ENCODE assay signal across 11 mouse cellular contexts in genomic region chr3:121448606-121449005, GRCm38 (mm10). TPM values are rescaled to one million over a fixed set of nuclear protein-coding genes. Genes with fewer than 3 reads are reported as not detected.
DNase-seq lines count a peak whose midpoint lies in the region; ATAC-seq and TF ChIP-seq lines count a peak whose summit lies in the region.
"Had no signal": no experiment of that assay in that cellular context is flagged by ENCODE, and none has a peak within 500 bp of the region (broad histone marks: within the 10 kb centered on the region; RNA-seq: fewer than 3 reads in every experiment).

No protein-coding gene starts in this region.

- H3K27ac ChIP-seq in heart, embryonic 15.5 days, result no peak overlapping the region
- no peak overlapping the region for H3K27ac ChIP-seq in heart, adult 2 months
- H3K27ac ChIP-seq in neural tube, embryonic 11.5 days (ENCODE audit: low read depth, low read length), result no peak overlapping the region
- no peak overlapping the region; the same call in 1 of the 2 replicates for H3K27ac ChIP-seq in hindbrain, embryonic 15.5 days (replicated peaks)
- peak overlapping the region; percentile 69; the same call in 1 of the 2 replicates for H3K27ac ChIP-seq in stomach, postnatal 0 days (replicated peaks)
- H3K27ac ChIP-seq: limb, embryonic 13.5 days had no signal

- 71% methylated on average over 8 of the region's 8 CpGs for WGBS in heart, embryonic 15.5 days
- 81% methylated on average over 8 of the region's 8 CpGs for WGBS in heart, adult 2 months
- WGBS in neural tube, embryonic 11.5 days, result 63% methylated on average over 8 of the region's 8 CpGs
- WGBS in hindbrain, embryonic 15.5 days, result 44% methylated on average over 8 of the region's 8 CpGs
- 64% methylated on average over 8 of the region's 8 CpGs for WGBS in stomach, postnatal 0 days

- no peak overlapping the region for H3K4me3 ChIP-seq in heart, embryonic 15.5 days
- no peak overlapping the region for H3K4me3 ChIP-seq in heart, adult 2 months
- H3K4me3 ChIP-seq in neural tube, embryonic 11.5 days (ENCODE audit: low read depth, low read length), result no peak overlapping the region
- H3K4me3 ChIP-seq in hindbrain, embryonic 15.5 days, result no peak overlapping the region
- no peak overlapping the region for H3K4me3 ChIP-seq in stomach, postnatal 0 days (ENCODE audit: low read depth, low read length)
- H3K4me3 ChIP-seq: limb, embryonic 13.5 days had no signal

- no peak for ATAC-seq in heart, embryonic 15.5 days (replicated peaks; ENCODE audit: insufficient number of reproducible peaks, insufficient read depth, low FRiP score, low read depth)
- peak; percentile 55; the same call in 1 of the 2 replicates for ATAC-seq in neural tube, embryonic 11.5 days (ENCODE audit: insufficient read depth, low FRiP score, low TSS enrichment)
- ATAC-seq in hindbrain, embryonic 15.5 days (ENCODE audit: low FRiP score, low read depth), result peak; percentile 58; the same call in 1 of the 2 replicates
- 0 out of 2 replicates have a peak, but pooled peaks have one; percentile 45 for ATAC-seq in stomach, postnatal 0 days (ENCODE audit: low FRiP score, low TSS enrichment)

- H3K27me3 ChIP-seq in heart, embryonic 15.5 days, result no peaks in the 10 kb centered on the region
- no peaks in the 10 kb centered on the region for H3K27me3 ChIP-seq in heart, adult 2 months (ENCODE audit: control insufficient read depth, insufficient read depth, low read length)
- H3K27me3 ChIP-seq in neural tube, embryonic 11.5 days (ENCODE audit: control insufficient read depth, insufficient read depth, low read length), result no peaks in the 10 kb centered on the region
- no peaks in the 10 kb centered on the region for H3K27me3 ChIP-seq in hindbrain, embryonic 15.5 days
- H3K27me3 ChIP-seq in stomach, postnatal 0 days (ENCODE audit: control insufficient read depth, insufficient read depth, low read length), result no peaks in the 10 kb centered on the region
- H3K27me3 ChIP-seq: CH12.LX; limb, embryonic 13.5 days had no signal

- TF ChIP-seq EP300 in heart, adult 2 months (IDR thresholded peaks at IDR 0.05; ENCODE audit: insufficient read depth, low read depth, low read length), result no peak
- TF ChIP-seq EP300 in stomach, postnatal 0 days (optimal IDR thresholded peaks at IDR 0.05), result no peak

- TF ChIP-seq CTCF in heart, adult 2 months (IDR thresholded peaks at IDR 0.05), result no peak
- TF ChIP-seq CTCF in stomach, postnatal 0 days (IDR thresholded peaks at IDR 0.05; ENCODE audit: low read depth), result no peak

- peak overlapping the region; percentile 7; the same call in 1 of the 2 replicates for H3K4me2 ChIP-seq in heart, embryonic 15.5 days
- H3K4me2 ChIP-seq in neural tube, embryonic 11.5 days (ENCODE audit: low read depth), result no peak overlapping the region
- H3K4me2 ChIP-seq in hindbrain, embryonic 15.5 days, result peak overlapping the region; percentile 14
- no peak overlapping the region; the same call in 1 of the 2 replicates for H3K4me2 ChIP-seq in stomach, postnatal 0 days (replicated peaks; ENCODE audit: low read depth)
- H3K4me2 ChIP-seq: limb, embryonic 13.5 days had no signal

- peaks cover 27% of the 10 kb centered on the region for H3K36me3 ChIP-seq in heart, embryonic 15.5 days
- no peaks in the 10 kb centered on the region; the same call in 1 of the 2 replicates for H3K36me3 ChIP-seq in heart, adult 2 months (ENCODE audit: control insufficient read depth, insufficient read depth, low read length)
- H3K36me3 ChIP-seq in neural tube, embryonic 11.5 days (ENCODE audit: control insufficient read depth, insufficient read depth, low read length), result peaks cover 13% of the 10 kb centered on the region
- peaks cover 10% of the 10 kb centered on the region for H3K36me3 ChIP-seq in hindbrain, embryonic 15.5 days
- H3K36me3 ChIP-seq in stomach, postnatal 0 days (ENCODE audit: control insufficient read depth, insufficient read depth, low read length), result peaks cover 2% of the 10 kb centered on the region; the same call in 1 of the 2 replicates

- H3K79me2 ChIP-seq in heart, adult 2 months (replicated peaks; ENCODE audit: control insufficient read depth, insufficient read depth, low read length), result peaks cover 4% of the 10 kb centered on the region; the same call in 1 of the 2 replicates

- no peaks in the 10 kb centered on the region for H3K9me3 ChIP-seq in heart, embryonic 15.5 days (replicated peaks)
- H3K9me3 ChIP-seq in neural tube, embryonic 11.5 days (ENCODE audit: control insufficient read depth, low read length), result peaks cover 4% of the 10 kb centered on the region; the same call in 1 of the 2 replicates
- H3K9me3 ChIP-seq in hindbrain, embryonic 15.5 days, result no peaks in the 10 kb centered on the region
- no peaks in the 10 kb centered on the region for H3K9me3 ChIP-seq in stomach, postnatal 0 days (ENCODE audit: control insufficient read depth, low read length)

- peaks cover 30% of the 10 kb centered on the region for H3K4me1 ChIP-seq in heart, embryonic 15.5 days (replicated peaks)
- H3K4me1 ChIP-seq in heart, adult 2 months (ENCODE audit: control insufficient read depth, insufficient read depth, low read length), result peaks cover 10% of the 10 kb centered on the region
- H3K4me1 ChIP-seq in neural tube, embryonic 11.5 days (ENCODE audit: control insufficient read depth, insufficient read depth, low read length), result peaks cover 11% of the 10 kb centered on the region
- peaks cover 26% of the 10 kb centered on the region for H3K4me1 ChIP-seq in hindbrain, embryonic 15.5 days (replicated peaks)
- H3K4me1 ChIP-seq in stomach, postnatal 0 days (replicated peaks; ENCODE audit: control insufficient read depth, insufficient read depth), result 0 out of 2 replicates have a peak, but pooled peaks cover 5% of the 10 kb centered on the region

- TF ChIP-seq POLR2A in heart, adult 2 months (IDR thresholded peaks at IDR 0.05; ENCODE audit: insufficient read depth, low read depth, low read length), result no peak

- intact Hi-C loops in heart, adult 2 months (cut with DNase I), result no loop called here

- DNase-seq in heart, adult 2 months, result no peak
- no peak for DNase-seq in neural tube, embryonic 11.5 days (ENCODE audit: low spot score)
- no peak for DNase-seq in neural tube, embryonic 10.5 days (ENCODE audit: extremely low spot score, low spot score)
- DNase-seq in stomach, postnatal 0 days (ENCODE audit: low spot score), result no peak
- no peak for DNase-seq in lung, adult 18-20 months
- DNase-seq in ovary, adult 18-20 months (ENCODE audit: low spot score), result no peak
- DNase-seq: right cerebral cortex, postnatal 14 days had no signal

- 0 out of 2 replicates have a peak overlapping the region, but pooled peaks have one; percentile 19 for H3K9ac ChIP-seq in heart, embryonic 15.5 days
- no peak overlapping the region for H3K9ac ChIP-seq in heart, adult 2 months (ENCODE audit: low read depth, low read length)
- H3K9ac ChIP-seq in neural tube, embryonic 11.5 days (ENCODE audit: low read length), result no peak overlapping the region
- no peak overlapping the region for H3K9ac ChIP-seq in hindbrain, embryonic 15.5 days
- no peak overlapping the region for H3K9ac ChIP-seq in stomach, postnatal 0 days (ENCODE audit: low read length)
- H3K9ac ChIP-seq: limb, embryonic 13.5 days had no signal

RNA-seq across cellular contexts. Expression of gene Cnn3, which starts 22.3 kb away (rescaled TPM):
- polyA plus RNA-seq in heart, embryonic 15.5 days (2015; fragmentation: Nextera tagmentation; extraction: Ambion mirVana), result 341 and 401 TPM in 2 replicates
- total RNA-seq in heart, adult 2 months (2021), result 10 to 100 TPM; 37.8 to 40.2 TPM
- polyA plus RNA-seq in heart, adult 2 months (2012; rRNA removed), result 45.4 and 75.7 TPM in 2 replicates
- 1,106 and 1,111 TPM in 2 replicates for polyA plus RNA-seq in neural tube, embryonic 11.5 days (2014; fragmentation: Nextera tagmentation; extraction: Ambion mirVana)
- 423 and 447 TPM in 2 replicates for polyA plus RNA-seq in hindbrain, embryonic 15.5 days (2015; fragmentation: Nextera tagmentation; extraction: Ambion mirVana)
- 280 and 301 TPM in 2 replicates for polyA plus RNA-seq in stomach, postnatal 0 days (2015; fragmentation: Nextera tagmentation; extraction: Ambion mirVana)

Comparison
In these comparisons a context has a peak if more than half of its experiments do, and no peak if none do; other contexts are left out.
1. H3K4me2 ChIP-seq: peak in heart, embryonic 15.5 days (single experiment) and hindbrain, embryonic 15.5 days (single experiment); none in neural tube, embryonic 11.5 days (single experiment) and stomach, postnatal 0 days (single experiment).